Mouse (Mus musculus) hindbrain, embryonic 12.5 days (tissue): ENCODE data around the gene Fads1. TPM values are rescaled to one million over a fixed set of nuclear protein-coding genes. Genes with fewer than 3 reads are reported as not detected.
"Not testable (repeated sequence)": the region's sequence is repeated elsewhere in the genome, so short reads cannot be mapped to it uniquely, and the experiment has no call there.

Experiments used
- ATAC-seq: fragments of 200-750 bp; cut with Nextera tagmentation; 2 replicates; pipeline ENCODE4 v1.8.0; 2017; ENCODE audit warnings: moderate TSS enrichment; ENCODE audit not compliant: low FRiP score
- H3K27ac ChIP-seq: fragments of 300-500 bp; sonication (generic); 2 replicates; pipeline ENCODE4 v1.5.1; 2016; ENCODE audit warnings: mild to moderate bottlenecking
- H3K27me3 ChIP-seq: fragments of 300-500 bp; sonication (generic); 2 replicates; pipeline ENCODE4 v1.6.1; 2016; ENCODE audit warnings: mild to moderate bottlenecking
- H3K36me3 ChIP-seq: fragments of 300-500 bp; sonication (generic); 2 replicates; pipeline ENCODE4 v1.6.1; 2016; ENCODE audit warnings: mild to moderate bottlenecking
- H3K4me1 ChIP-seq: fragments of 300-500 bp; sonication (generic); 2 replicates; pipeline ENCODE4 v1.6.1; 2016
- H3K4me2 ChIP-seq: fragments of 300-500 bp; sonication (generic); replicated peaks from 2 replicates; pipeline ENCODE4 v1.6.1; 2016; ENCODE audit warnings: mild to moderate bottlenecking
- H3K4me3 ChIP-seq: fragments of 300-500 bp; sonication (generic); 2 replicates; pipeline ENCODE4 v1.5.1; 2016; ENCODE audit warnings: mild to moderate bottlenecking
- H3K9ac ChIP-seq: fragments of 300-500 bp; sonication (generic); 2 replicates; pipeline ENCODE4 v1.6.1; 2016; ENCODE audit warnings: mild to moderate bottlenecking, moderate library complexity
- H3K9me3 ChIP-seq: fragments of 300-500 bp; sonication (generic); replicated peaks from 2 replicates; pipeline ENCODE4 v1.6.1; 2016; ENCODE audit warnings: mild to moderate bottlenecking
- WGBS: fragments of 180-500 bp; shearing (Covaris S2); methylation state at CpG from one replicate; pipeline ENCODE4 v1.1.7; 2016; 5-methylcytosine and 5-hydroxymethylcytosine counted together
- polyA plus RNA-seq: library from polyadenylated mRNA; unstranded; fragments of >200 nt; fragmentation: Nextera tagmentation; extraction: Ambion mirVana; gene quantifications from 2 replicates; pipeline ENCODE4 v1.2.1, GENCODE M21; 2016

Fads1 gene
- polyA plus RNA-seq, 1 experiment from 2014 or later: 175 TPM

GRCm38 (mm10) chr19:10168441-10168840, 14.2 kb upstream of the Fads1 start:
- 88% methylated on average over 3 of the region's 3 CpGs for WGBS
- no peaks in the 10 kb centered on the region for H3K4me1 ChIP-seq
- no peak overlapping the region for H3K27ac ChIP-seq
- H3K9ac ChIP-seq: no peak overlapping the region
- no peaks in the 10 kb centered on the region for H3K27me3 ChIP-seq
- no peak overlapping the region for H3K4me3 ChIP-seq
- H3K36me3 ChIP-seq: no peaks in the 10 kb centered on the region
- no peak for ATAC-seq
- no peaks in the 10 kb centered on the region for H3K9me3 ChIP-seq
- H3K4me2 ChIP-seq: no peak overlapping the region

GRCm38 (mm10) chr19:10169179-10169578, 13.5 kb upstream of the Fads1 start:
- Histone ChIP-seq H3K4me3 (no peak overlapping the region), H3K9ac (no peak overlapping the region), H3K36me3 (no peaks in the 10 kb centered on the region), H3K4me1 (no peaks in the 10 kb centered on the region), H3K4me2 (no peak overlapping the region), H3K27ac (no peak overlapping the region), H3K9me3 (no peaks in the 10 kb centered on the region), H3K27me3 (no peaks in the 10 kb centered on the region)
- ATAC-seq: no peak

- H3K27ac ChIP-seq, H3K36me3 ChIP-seq, H3K4me1 ChIP-seq, H3K9ac ChIP-seq, H3K9me3 ChIP-seq, H3K4me2 ChIP-seq, H3K27me3 ChIP-seq, H3K4me3 ChIP-seq, ATAC-seq: not testable (repeated sequence)
- 84% methylated on average over 3 of the region's 3 CpGs for WGBS
These were observed 12.9 kb upstream of the Fads1 start for GRCm38 (mm10) chr19:10169692-10170330.

GRCm38 (mm10) chr19:10170466-10170865, 12.2 kb upstream of the Fads1 start:
- Histone ChIP-seq H3K9ac (no peak overlapping the region), H3K4me2 (no peak overlapping the region), H3K36me3 (no peaks in the 10 kb centered on the region), H3K4me3 (no peak overlapping the region), H3K4me1 (no peaks in the 10 kb centered on the region), H3K27ac (no peak overlapping the region), H3K27me3 (no peaks in the 10 kb centered on the region), H3K9me3 (no peaks in the 10 kb centered on the region)
- ATAC-seq: no peak
- 12% methylated on average over 1 of the region's 1 CpGs for WGBS

GRCm38 (mm10) chr19:10171359-10171758, 11.3 kb upstream of the Fads1 start:
- 88% methylated on average over 7 of the region's 7 CpGs for WGBS
- Histone ChIP-seq H3K4me1 (no peaks in the 10 kb centered on the region), H3K4me2 (no peak overlapping the region), H3K27me3 (no peaks in the 10 kb centered on the region), H3K27ac (no peak overlapping the region), H3K4me3 (no peak overlapping the region), H3K36me3 (no peaks in the 10 kb centered on the region), H3K9me3 (no peaks in the 10 kb centered on the region), H3K9ac (no peak overlapping the region)
- no peak for ATAC-seq

- H3K27ac ChIP-seq: no peak overlapping the region
- H3K4me1 ChIP-seq: no peaks in the 10 kb centered on the region
- no peaks in the 10 kb centered on the region for H3K27me3 ChIP-seq
- no peak overlapping the region for H3K9ac ChIP-seq
- no peaks in the 10 kb centered on the region for H3K36me3 ChIP-seq
- ATAC-seq: no peak
- no peak overlapping the region for H3K4me2 ChIP-seq
- no peaks in the 10 kb centered on the region for H3K9me3 ChIP-seq
- no peak overlapping the region for H3K4me3 ChIP-seq
These were observed 10.8 kb upstream of the Fads1 start for GRCm38 (mm10) chr19:10171846-10172245.

- Histone ChIP-seq H3K4me1 (no peaks in the 10 kb centered on the region), H3K4me2 (no peak overlapping the region), H3K27me3 (no peaks in the 10 kb centered on the region), H3K9me3 (no peaks in the 10 kb centered on the region), H3K4me3 (no peak overlapping the region), H3K27ac (no peak overlapping the region), H3K36me3 (no peaks in the 10 kb centered on the region), H3K9ac (no peak overlapping the region)
- 85% methylated on average over 5 of the region's 5 CpGs for WGBS
- no peak for ATAC-seq
These were observed 9.5 kb upstream of the Fads1 start for GRCm38 (mm10) chr19:10173116-10173718.

- Histone ChIP-seq H3K4me1 (no peaks in the 10 kb centered on the region), H3K27ac (no peak overlapping the region), H3K36me3 (no peaks in the 10 kb centered on the region), H3K9ac (no peak overlapping the region), H3K4me3 (no peak overlapping the region), H3K27me3 (no peaks in the 10 kb centered on the region), H3K4me2 (no peak overlapping the region), H3K9me3 (no peaks in the 10 kb centered on the region; the same call in 1 of the 2 replicates)
- WGBS: 91% methylated on average over 7 of the region's 7 CpGs
- no peak for ATAC-seq
These were observed 8.7 kb upstream of the Fads1 start for GRCm38 (mm10) chr19:10173844-10174539.

- Histone ChIP-seq H3K4me1 (no peaks in the 10 kb centered on the region), H3K4me2 (no peak overlapping the region), H3K9ac (no peak overlapping the region), H3K27me3 (no peaks in the 10 kb centered on the region), H3K9me3 (no peaks in the 10 kb centered on the region; the same call in 1 of the 2 replicates), H3K27ac (no peak overlapping the region), H3K36me3 (no peaks in the 10 kb centered on the region), H3K4me3 (no peak overlapping the region)
- WGBS: 83% methylated on average over 4 of the region's 4 CpGs
- no peak for ATAC-seq
These were observed 7.7 kb upstream of the Fads1 start for GRCm38 (mm10) chr19:10174956-10175355.

GRCm38 (mm10) chr19:10176477-10176876, 6.2 kb upstream of the Fads1 start:
- 48% methylated on average over 1 of the region's 1 CpGs for WGBS
- no peaks in the 10 kb centered on the region for H3K27me3 ChIP-seq
- no peaks in the 10 kb centered on the region for H3K36me3 ChIP-seq
- no peak overlapping the region for H3K27ac ChIP-seq
- no peaks in the 10 kb centered on the region for H3K4me1 ChIP-seq
- no peak overlapping the region for H3K9ac ChIP-seq
- ATAC-seq: no peak
- H3K4me3 ChIP-seq: no peak overlapping the region
- no peaks in the 10 kb centered on the region; the same call in 1 of the 2 replicates for H3K9me3 ChIP-seq
- no peak overlapping the region for H3K4me2 ChIP-seq

GRCm38 (mm10) chr19:10176941-10177372, 5.7 kb upstream of the Fads1 start:
- ATAC-seq: no peak
- Histone ChIP-seq H3K27me3 (no peaks in the 10 kb centered on the region), H3K9ac (no peak overlapping the region), H3K4me3 (no peak overlapping the region), H3K4me1 (no peaks in the 10 kb centered on the region; the same call in 1 of the 2 replicates), H3K36me3 (no peaks in the 10 kb centered on the region), H3K4me2 (no peak overlapping the region), H3K27ac (no peak overlapping the region), H3K9me3 (no peaks in the 10 kb centered on the region; the same call in 1 of the 2 replicates)
- 71% methylated on average over 7 of the region's 7 CpGs for WGBS

GRCm38 (mm10) chr19:10181225-10181624, 1.5 kb upstream of the Fads1 start:
- Histone ChIP-seq H3K36me3 (peaks cover 13% of the 10 kb centered on the region), H3K9me3 (no peaks in the 10 kb centered on the region; the same call in 1 of the 2 replicates), H3K4me3 (no peak overlapping the region), H3K4me2 (no peak overlapping the region), H3K27me3 (no peaks in the 10 kb centered on the region), H3K9ac (no peak overlapping the region), H3K27ac (no peak overlapping the region), H3K4me1 (peaks cover 26% of the 10 kb centered on the region)
- 92% methylated on average over 7 of the region's 7 CpGs for WGBS
- ATAC-seq: no peak
